Mouse (Mus musculus): ENCODE measurements around the gene Mmadhc.

DNA sequence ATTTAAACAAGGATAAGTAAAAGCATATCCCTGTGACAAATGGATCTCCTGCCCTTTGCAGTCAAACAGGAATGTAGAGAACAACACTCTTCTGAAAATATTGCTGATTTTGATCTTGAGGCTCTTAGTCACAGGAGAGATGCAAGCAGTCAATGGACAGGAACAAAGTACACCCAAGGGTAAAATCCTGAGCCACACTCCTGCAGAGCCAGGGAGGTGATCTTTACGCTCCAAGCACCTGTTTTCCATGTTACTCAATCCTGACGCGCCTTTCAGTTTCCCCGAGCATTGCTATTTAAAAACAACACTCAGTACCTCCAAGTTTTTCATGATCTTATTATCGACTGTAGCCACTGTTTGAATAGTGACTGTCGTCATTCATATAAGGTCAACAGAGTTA is 23.2 kb downstream of the Mmadhc start:
- no peak for TF ChIP-seq CTCF (IDR thresholded peaks at IDR 0.05; ENCODE audit: low read depth, low read length)
- TF ChIP-seq POLR2A (IDR thresholded peaks at IDR 0.05; ENCODE audit: extremely low read depth, insufficient read depth, low read length), result no peak

Data from liver, adult 2 months (tissue).